Mouse (Mus musculus): ENCODE data around the gene Lta. TPM values are rescaled to one million over a fixed set of nuclear protein-coding genes. Genes with fewer than 3 reads are reported as not detected.
A peak's percentile ranks its signal among the peaks of the same experiment; 100 is the strongest.

Gene Lta
- total and polyA plus RNA-seq, 3 experiments: 0.12 to 0.23 TPM; not detected in 1

- peaks cover 14% of the 10 kb centered on the region for H3K4me1 ChIP-seq (ENCODE audit: control insufficient read depth, insufficient read depth, low read length)
- no peak overlapping the region for H3K4me3 ChIP-seq
- no peaks in the 10 kb centered on the region for H3K27me3 ChIP-seq (ENCODE audit: control insufficient read depth, insufficient read depth, low read length)
- peak overlapping the region; percentile 5; the same call in 1 of the 2 replicates for H3K9ac ChIP-seq (ENCODE audit: low read depth, low read length)
- peaks cover 18% of the 10 kb centered on the region for H3K36me3 ChIP-seq (ENCODE audit: control insufficient read depth, insufficient read depth, low read length)
- 47% methylated on average over 11 of the region's 11 CpGs for WGBS
- TF ChIP-seq POLR2A (IDR thresholded peaks at IDR 0.05; ENCODE audit: insufficient read depth, low read depth, low read length) (no peak), EP300 (IDR thresholded peaks at IDR 0.05; ENCODE audit: insufficient read depth, low read depth, low read length) (no peak), CTCF (IDR thresholded peaks at IDR 0.05) (no peak)
- H3K27ac ChIP-seq: no peak overlapping the region
- intact Hi-C loops (cut with DNase I): loop anchor here (5.0 kb wide), 1 partner anchor 34 kb away; the partner anchor contains the start of gene D17H6S53E
- H3K79me2 ChIP-seq (replicated peaks; ENCODE audit: control insufficient read depth, insufficient read depth, low read length): peaks cover 9% of the 10 kb centered on the region; the same call in 1 of the 2 replicates
- DNase-seq: no peak
These were observed 43.7 kb downstream of the Lta start for GRCm38 (mm10) chr17:35161421-35161820.

GRCm38 (mm10) chr17:35159638-35160037, 45.5 kb downstream of the Lta start:
- peaks cover 12% of the 10 kb centered on the region for H3K4me1 ChIP-seq (ENCODE audit: control insufficient read depth, insufficient read depth, low read length)
- TF ChIP-seq POLR2A (IDR thresholded peaks at IDR 0.05; ENCODE audit: insufficient read depth, low read depth, low read length) (no peak), EP300 (IDR thresholded peaks at IDR 0.05; ENCODE audit: insufficient read depth, low read depth, low read length) (no peak), CTCF (IDR thresholded peaks at IDR 0.05) (no peak)
- H3K27ac ChIP-seq: no peak overlapping the region
- 71% methylated on average over 7 of the region's 7 CpGs for WGBS
- no peak overlapping the region for H3K9ac ChIP-seq (ENCODE audit: low read depth, low read length)
- no peak for DNase-seq
- no peak overlapping the region for H3K4me3 ChIP-seq
- H3K36me3 ChIP-seq (ENCODE audit: control insufficient read depth, insufficient read depth, low read length): peaks cover 14% of the 10 kb centered on the region
- peaks cover 9% of the 10 kb centered on the region; the same call in 1 of the 2 replicates for H3K79me2 ChIP-seq (replicated peaks; ENCODE audit: control insufficient read depth, insufficient read depth, low read length)
- intact Hi-C loops (cut with DNase I): loop anchor here (5.0 kb wide), 1 partner anchor 32 kb away; the partner anchor contains the start of gene D17H6S53E
- H3K27me3 ChIP-seq (ENCODE audit: control insufficient read depth, insufficient read depth, low read length): no peaks in the 10 kb centered on the region

GRCm38 (mm10) chr17:35158850-35159593, 46.1 kb downstream of the Lta start:
- peaks cover 14% of the 10 kb centered on the region for H3K36me3 ChIP-seq (ENCODE audit: control insufficient read depth, insufficient read depth, low read length)
- intact Hi-C loops (cut with DNase I): no loop called here
- no peaks in the 10 kb centered on the region for H3K27me3 ChIP-seq (ENCODE audit: control insufficient read depth, insufficient read depth, low read length)
- DNase-seq: no peak
- H3K4me1 ChIP-seq (ENCODE audit: control insufficient read depth, insufficient read depth, low read length): peaks cover 12% of the 10 kb centered on the region
- H3K4me3 ChIP-seq: no peak overlapping the region
- 88% methylated on average over 16 of the region's 16 CpGs for WGBS
- no peak overlapping the region for H3K9ac ChIP-seq (ENCODE audit: low read depth, low read length)
- no peak for TF ChIP-seq POLR2A (IDR thresholded peaks at IDR 0.05; ENCODE audit: insufficient read depth, low read depth, low read length)
- TF ChIP-seq CTCF (IDR thresholded peaks at IDR 0.05): no peak
- TF ChIP-seq EP300 (IDR thresholded peaks at IDR 0.05; ENCODE audit: insufficient read depth, low read depth, low read length): no peak
- H3K79me2 ChIP-seq (replicated peaks; ENCODE audit: control insufficient read depth, insufficient read depth, low read length): peaks cover 9% of the 10 kb centered on the region; the same call in 1 of the 2 replicates
- no peak overlapping the region for H3K27ac ChIP-seq

GRCm38 (mm10) chr17:35157661-35158175, 47.4 kb downstream of the Lta start:
- peaks cover 8% of the 10 kb centered on the region for H3K36me3 ChIP-seq (ENCODE audit: control insufficient read depth, insufficient read depth, low read length)
- peaks cover 9% of the 10 kb centered on the region for H3K4me1 ChIP-seq (ENCODE audit: control insufficient read depth, insufficient read depth, low read length)
- no peak overlapping the region for H3K27ac ChIP-seq
- H3K4me3 ChIP-seq: no peak overlapping the region
- TF ChIP-seq POLR2A (IDR thresholded peaks at IDR 0.05; ENCODE audit: insufficient read depth, low read depth, low read length) (no peak), CTCF (IDR thresholded peaks at IDR 0.05) (no peak), EP300 (IDR thresholded peaks at IDR 0.05; ENCODE audit: insufficient read depth, low read depth, low read length) (no peak)
- intact Hi-C loops (cut with DNase I): no loop called here
- no peaks in the 10 kb centered on the region for H3K27me3 ChIP-seq (ENCODE audit: control insufficient read depth, insufficient read depth, low read length)
- no peak for DNase-seq
- 92% methylated on average over 8 of the region's 8 CpGs for WGBS
- peaks cover 6% of the 10 kb centered on the region; the same call in 1 of the 2 replicates for H3K79me2 ChIP-seq (replicated peaks; ENCODE audit: control insufficient read depth, insufficient read depth, low read length)
- no peak overlapping the region for H3K9ac ChIP-seq (ENCODE audit: low read depth, low read length)

GRCm38 (mm10) chr17:35157254-35157653, 47.9 kb downstream of the Lta start:
- Histone ChIP-seq H3K27me3 (ENCODE audit: control insufficient read depth, insufficient read depth, low read length) (no peaks in the 10 kb centered on the region), H3K9ac (ENCODE audit: low read depth, low read length) (no peak overlapping the region), H3K4me3 (no peak overlapping the region), H3K4me1 (ENCODE audit: control insufficient read depth, insufficient read depth, low read length) (peaks cover 5% of the 10 kb centered on the region), H3K79me2 (replicated peaks; ENCODE audit: control insufficient read depth, insufficient read depth, low read length) (peaks cover 6% of the 10 kb centered on the region; the same call in 1 of the 2 replicates), H3K27ac (no peak overlapping the region), H3K36me3 (ENCODE audit: control insufficient read depth, insufficient read depth, low read length) (peaks cover 4% of the 10 kb centered on the region)
- WGBS: 86% methylated on average over 8 of the region's 8 CpGs
- intact Hi-C loops (cut with DNase I): no loop called here
- no peak for DNase-seq
- no peak for TF ChIP-seq CTCF (IDR thresholded peaks at IDR 0.05)
- TF ChIP-seq POLR2A (IDR thresholded peaks at IDR 0.05; ENCODE audit: insufficient read depth, low read depth, low read length): no peak
- TF ChIP-seq EP300 (IDR thresholded peaks at IDR 0.05; ENCODE audit: insufficient read depth, low read depth, low read length): no peak

Data from heart, adult 2 months (tissue).